Mouse (Mus musculus) forebrain, embryonic 12.5 days (tissue): ENCODE measurements around the gene Sgta. TPM values are rescaled to one million over a fixed set of nuclear protein-coding genes. Genes with fewer than 3 reads are reported as not detected.
A peak's percentile ranks its signal among the peaks of the same experiment; 100 is the strongest.

Source experiments
- ATAC-seq: fragments of 200-750 bp; cut with Nextera tagmentation; 2 replicates; pipeline ENCODE4 v1.8.0; 2017; ENCODE audit warnings: moderate TSS enrichment; ENCODE audit not compliant: low FRiP score
- H3K27ac ChIP-seq: fragments of 300-500 bp; sonication (generic); 2 replicates; pipeline ENCODE4 v1.5.1; 2016; ENCODE audit warnings: mild to moderate bottlenecking
- H3K27me3 ChIP-seq: fragments of 300-500 bp; sonication (generic); 2 replicates; pipeline ENCODE4 v1.6.1; 2016; ENCODE audit warnings: mild to moderate bottlenecking
- H3K36me3 ChIP-seq: fragments of 300-500 bp; sonication (generic); replicated peaks from 2 replicates; pipeline ENCODE4 v1.6.1; 2016; ENCODE audit warnings: mild to moderate bottlenecking
- H3K4me1 ChIP-seq: fragments of 300-500 bp; sonication (generic); 2 replicates; pipeline ENCODE4 v1.6.1; 2016
- H3K4me2 ChIP-seq: fragments of 300-500 bp; sonication (generic); 2 replicates; pipeline ENCODE4 v1.6.1; 2016; ENCODE audit warnings: mild to moderate bottlenecking, moderate library complexity
- H3K4me3 ChIP-seq: fragments of 300-500 bp; sonication (generic); replicated peaks from 2 replicates; pipeline ENCODE4 v1.5.1; 2016; ENCODE audit warnings: mild to moderate bottlenecking
- H3K9ac ChIP-seq: fragments of 300-500 bp; sonication (generic); 2 replicates; pipeline ENCODE4 v1.6.1; 2016; ENCODE audit warnings: mild to moderate bottlenecking
- H3K9me3 ChIP-seq: fragments of 300-500 bp; sonication (generic); 2 replicates; pipeline ENCODE4 v1.6.1; 2016
- WGBS: fragments of 180-500 bp; shearing (Covaris S2); methylation state at CpG from one replicate; pipeline ENCODE4 v1.1.7; 2016; 5-methylcytosine and 5-hydroxymethylcytosine counted together
- polyA plus RNA-seq: library from polyadenylated mRNA; unstranded; fragments of >200 nt; fragmentation: Nextera tagmentation; extraction: Ambion mirVana; gene quantifications from 2 replicates; pipeline ENCODE4 v1.2.1, GENCODE M21; 2016

Gene Sgta
- polyA plus RNA-seq, 1 experiment from 2014 or later, result 262 TPM

GRCm38 (mm10) chr10:81010851-81011250, 49.1 kb downstream of the Sgta start:
- Histone ChIP-seq H3K9ac (0 out of 2 replicates have a peak overlapping the region, but pooled peaks have one; percentile 9), H3K27me3 (no peaks in the 10 kb centered on the region), H3K27ac (no peak overlapping the region), H3K4me1 (peaks cover 7% of the 10 kb centered on the region), H3K4me3 (no peak overlapping the region), H3K36me3 (no peaks in the 10 kb centered on the region), H3K9me3 (no peaks in the 10 kb centered on the region), H3K4me2 (no peak overlapping the region)
- no peak for ATAC-seq
- WGBS, result 74% methylated on average over 6 of the region's 6 CpGs

DNA sequence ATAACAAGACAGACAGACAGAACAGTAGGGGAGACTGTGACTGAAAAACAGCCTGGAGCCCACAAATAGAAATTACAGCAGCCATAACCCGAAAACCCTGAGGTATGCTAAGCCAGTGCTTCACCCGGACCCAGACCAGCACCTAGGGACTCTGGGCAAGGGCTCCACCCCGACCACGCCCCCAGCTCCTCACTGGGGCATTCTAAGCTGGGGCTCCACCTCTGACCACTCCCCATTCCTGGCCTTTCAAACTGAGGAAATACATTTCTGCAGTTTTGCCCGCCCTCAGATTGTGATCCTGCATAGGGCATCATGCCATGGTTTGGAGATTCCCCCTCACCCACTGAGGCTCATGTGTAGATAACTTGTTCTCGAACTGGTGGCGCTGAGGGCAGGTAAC, 52.7 kb downstream of the Sgta start:
- Histone ChIP-seq H3K36me3 (no peaks in the 10 kb centered on the region), H3K4me2 (no peak overlapping the region), H3K9me3 (no peaks in the 10 kb centered on the region), H3K9ac (no peak overlapping the region), H3K27ac (no peak overlapping the region), H3K27me3 (no peaks in the 10 kb centered on the region), H3K4me1 (0 out of 2 replicates have a peak, but pooled peaks cover 2% of the 10 kb centered on the region), H3K4me3 (no peak overlapping the region)
- no peak for ATAC-seq
- 44% methylated on average over 7 of the region's 7 CpGs for WGBS

GRCm38 (mm10) chr10:81006005-81006677, 53.8 kb downstream of the Sgta start:
- no peaks in the 10 kb centered on the region for H3K9me3 ChIP-seq
- peaks cover 9% of the 10 kb centered on the region for H3K4me1 ChIP-seq
- H3K4me2 ChIP-seq, result no peak overlapping the region
- H3K36me3 ChIP-seq, result no peaks in the 10 kb centered on the region
- ATAC-seq, result no peak
- no peak overlapping the region for H3K9ac ChIP-seq
- H3K27me3 ChIP-seq, result no peaks in the 10 kb centered on the region
- WGBS, result 90% methylated on average over 7 of the region's 7 CpGs
- H3K27ac ChIP-seq, result no peak overlapping the region
- no peak overlapping the region for H3K4me3 ChIP-seq

GRCm38 (mm10) chr10:81001161-81001560, 58.8 kb downstream of the Sgta start:
- WGBS, result 42% methylated on average over 10 of the region's 10 CpGs
- Histone ChIP-seq H3K36me3 (no peaks in the 10 kb centered on the region), H3K27me3 (peaks cover 18% of the 10 kb centered on the region; the same call in 1 of the 2 replicates), H3K9me3 (no peaks in the 10 kb centered on the region), H3K27ac (no peak overlapping the region), H3K4me1 (peaks cover 36% of the 10 kb centered on the region), H3K4me2 (no peak overlapping the region), H3K4me3 (no peak overlapping the region), H3K9ac (0 out of 2 replicates have a peak overlapping the region, but pooled peaks have one; percentile 14)
- ATAC-seq, result 0 out of 2 replicates have a peak, but pooled peaks have one; percentile 16

DNA sequence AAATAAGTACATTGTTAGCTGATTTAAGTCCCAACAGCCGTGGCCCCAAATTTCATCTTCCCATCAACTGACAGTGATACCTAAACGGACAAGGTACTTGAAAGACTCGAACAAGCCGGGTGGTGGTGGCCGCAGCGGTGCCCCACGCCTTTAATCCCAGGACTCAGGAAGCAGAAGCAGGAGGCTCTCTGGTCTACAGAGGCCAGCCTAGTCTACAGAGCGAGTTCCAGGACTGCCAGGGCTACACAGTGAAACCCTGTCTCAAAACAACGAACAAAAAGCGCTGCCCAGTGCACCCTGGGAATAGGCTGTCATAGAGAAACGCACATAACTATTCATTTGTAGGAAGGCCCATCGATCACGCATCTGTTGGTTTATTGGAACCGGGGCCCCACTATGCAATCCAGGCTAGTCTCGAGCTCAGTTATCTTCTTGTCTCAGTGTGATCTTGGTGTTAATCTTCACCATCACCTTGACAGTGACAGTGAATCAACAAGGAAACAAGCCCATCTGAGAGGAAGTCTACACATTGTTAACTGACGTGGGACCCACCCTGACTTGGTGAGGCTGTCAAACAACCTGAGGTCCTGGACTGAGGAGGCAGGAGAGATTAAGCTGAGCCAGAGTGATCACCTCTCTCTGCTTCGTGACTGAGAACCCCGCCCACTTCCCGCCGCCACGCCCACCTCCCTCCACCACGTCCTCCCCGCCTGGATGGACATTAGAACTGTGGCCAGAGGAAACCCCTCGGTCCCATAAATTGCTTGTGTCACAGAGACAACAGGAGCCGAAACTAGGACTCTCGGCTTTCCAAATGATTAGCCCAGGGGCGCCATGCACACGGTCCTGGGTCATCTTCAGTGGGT, 59.6 kb downstream of the Sgta start:
- no peak overlapping the region for H3K4me3 ChIP-seq
- ATAC-seq, result no peak; the same call in 1 of the 2 replicates

GRCm38 (mm10) chr10:80999362-81000196, 60.4 kb downstream of the Sgta start:
- 35% methylated on average over 37 of the region's 37 CpGs for WGBS
- Histone ChIP-seq H3K9ac (no peak overlapping the region), H3K4me2 (peak overlapping the region; percentile 32; the same call in 1 of the 2 replicates), H3K4me3 (no peak overlapping the region), H3K36me3 (no peaks in the 10 kb centered on the region), H3K27ac (no peak overlapping the region), H3K4me1 (peaks cover 38% of the 10 kb centered on the region), H3K27me3 (peaks cover 26% of the 10 kb centered on the region; the same call in 1 of the 2 replicates), H3K9me3 (no peaks in the 10 kb centered on the region)
- peak; percentile 70 for ATAC-seq

More for the DNA sequence above, 59.6 kb downstream of the Sgta start:
- H3K4me1 ChIP-seq, result peaks cover 36% of the 10 kb centered on the region
- H3K9ac ChIP-seq, result 0 out of 2 replicates have a peak overlapping the region, but pooled peaks have one; percentile 14
- 52% methylated on average over 28 of the region's 28 CpGs for WGBS
- H3K4me2 ChIP-seq, result no peak overlapping the region
- H3K27me3 ChIP-seq, result peaks cover 19% of the 10 kb centered on the region; the same call in 1 of the 2 replicates
- no peaks in the 10 kb centered on the region for H3K9me3 ChIP-seq
- H3K27ac ChIP-seq, result no peak overlapping the region
- H3K36me3 ChIP-seq, result no peaks in the 10 kb centered on the region

- H3K9ac ChIP-seq, result no peak overlapping the region
- no peaks in the 10 kb centered on the region for H3K36me3 ChIP-seq
- no peak overlapping the region for H3K4me2 ChIP-seq
- no peak overlapping the region for H3K4me3 ChIP-seq
- H3K27me3 ChIP-seq, result peaks cover 32% of the 10 kb centered on the region
- H3K27ac ChIP-seq, result no peak overlapping the region
- peaks cover 38% of the 10 kb centered on the region for H3K4me1 ChIP-seq
- 22% methylated on average over 12 of the region's 12 CpGs for WGBS
- no peaks in the 10 kb centered on the region for H3K9me3 ChIP-seq
- ATAC-seq, result peak; percentile 28; the same call in 1 of the 2 replicates
Observed at GRCm38 (mm10) chr10:80998778-80999177, 61.2 kb downstream of the Sgta start.

- whole genome bisulfite sequencing, result 39% methylated on average over 14 of the region's 14 CpGs
- no peak for ATAC-seq
Observed at GRCm38 (mm10) chr10:80998021-80998420, 62.0 kb downstream of the Sgta start.

DNA sequence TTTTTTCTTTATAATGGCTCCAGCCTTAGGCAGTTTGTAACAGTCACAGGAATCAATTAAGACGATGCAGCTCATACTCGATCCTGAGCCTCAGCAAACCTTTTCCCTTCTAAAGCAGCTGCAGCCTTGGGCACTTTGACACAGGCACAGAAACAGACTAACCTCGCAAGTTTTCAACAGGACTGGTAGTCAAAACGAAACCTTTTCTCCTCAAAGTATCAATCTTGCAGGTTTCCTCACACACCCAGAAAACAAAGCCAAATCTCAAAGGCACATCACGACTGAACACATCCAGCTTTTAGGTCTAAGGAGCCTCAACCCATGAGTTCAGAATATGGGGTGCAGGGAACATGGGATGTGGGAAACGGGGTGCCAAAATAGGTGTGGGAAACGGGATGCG, 62.6 kb downstream of the Sgta start:
- ATAC-seq, result no peak
- Histone ChIP-seq H3K4me3 (no peak overlapping the region), H3K4me2 (no peak overlapping the region), H3K9ac (no peak overlapping the region), H3K27ac (no peak overlapping the region), H3K4me1 (peaks cover 37% of the 10 kb centered on the region), H3K27me3 (peaks cover 42% of the 10 kb centered on the region), H3K36me3 (no peaks in the 10 kb centered on the region), H3K9me3 (no peaks in the 10 kb centered on the region)
- WGBS, result 85% methylated on average over 8 of the region's 8 CpGs

More at GRCm38 (mm10) chr10:80998021-80998420, 62.0 kb downstream of the Sgta start:
- peak overlapping the region; percentile 30; the same call in 1 of the 2 replicates for H3K9ac ChIP-seq
- no peaks in the 10 kb centered on the region for H3K36me3 ChIP-seq
- peaks cover 36% of the 10 kb centered on the region for H3K27me3 ChIP-seq
- H3K4me2 ChIP-seq, result no peak overlapping the region
- H3K9me3 ChIP-seq, result no peaks in the 10 kb centered on the region
- H3K27ac ChIP-seq, result no peak overlapping the region
- H3K4me1 ChIP-seq, result peaks cover 38% of the 10 kb centered on the region
- H3K4me3 ChIP-seq, result no peak overlapping the region

DNA sequence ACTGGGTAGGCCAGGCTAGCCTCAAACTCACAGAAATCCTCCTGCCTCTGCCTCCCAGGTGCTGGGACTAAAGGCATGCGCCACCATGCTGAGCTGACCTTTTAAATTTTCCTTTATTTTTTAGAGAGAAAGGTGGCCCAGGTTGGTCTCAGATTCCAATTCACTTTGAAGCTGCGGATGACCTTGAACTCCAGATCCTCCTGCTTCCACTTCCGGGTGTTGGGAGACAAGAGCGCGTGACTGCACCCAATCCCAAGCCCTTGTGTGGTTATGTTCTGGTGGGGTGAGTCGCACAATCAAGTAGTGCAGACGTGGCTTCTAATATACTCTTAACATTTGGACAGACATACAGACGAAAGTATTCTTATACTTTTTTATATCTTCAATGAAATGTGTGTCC, 63.5 kb downstream of the Sgta start:
- 93% methylated on average over 8 of the region's 8 CpGs for WGBS
- no peaks in the 10 kb centered on the region for H3K36me3 ChIP-seq
- no peak overlapping the region for H3K9ac ChIP-seq
- H3K27ac ChIP-seq, result no peak overlapping the region
- no peaks in the 10 kb centered on the region for H3K9me3 ChIP-seq
- H3K4me1 ChIP-seq, result peaks cover 33% of the 10 kb centered on the region
- ATAC-seq, result no peak
- H3K4me3 ChIP-seq, result no peak overlapping the region
- H3K27me3 ChIP-seq, result peaks cover 42% of the 10 kb centered on the region
- no peak overlapping the region for H3K4me2 ChIP-seq

DNA sequence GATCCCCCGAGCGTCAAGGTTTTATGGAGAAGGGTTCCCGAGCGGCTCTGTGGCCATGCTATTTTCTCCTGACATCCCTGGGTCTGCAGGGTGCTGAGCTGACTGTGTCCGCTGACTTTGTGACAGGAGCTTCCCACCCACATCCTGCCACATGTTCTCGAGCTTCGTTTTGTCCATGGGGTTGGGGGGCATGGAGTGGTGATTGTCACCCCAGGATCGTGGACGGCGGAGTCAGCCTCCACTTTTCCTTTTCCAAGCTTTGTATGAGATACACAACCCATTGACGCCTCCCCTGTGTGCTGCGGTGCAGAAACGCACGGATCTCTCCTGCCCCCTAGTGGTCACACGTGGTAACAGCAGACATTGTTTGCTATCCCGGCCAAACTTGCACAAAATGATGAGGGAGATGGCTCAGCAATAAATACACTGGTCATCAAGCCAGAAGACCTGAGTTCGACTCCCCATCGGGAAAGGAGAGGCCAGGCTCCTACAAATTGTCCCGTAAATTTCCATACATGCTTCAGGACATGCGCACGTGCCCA, 64.8 kb downstream of the Sgta start:
- WGBS, result 13% methylated on average over 21 of the region's 21 CpGs
- no peaks in the 10 kb centered on the region for H3K9me3 ChIP-seq
- H3K9ac ChIP-seq, result no peak overlapping the region
- no peak overlapping the region for H3K4me3 ChIP-seq
- ATAC-seq, result peak; percentile 22; the same call in 1 of the 2 replicates
- no peaks in the 10 kb centered on the region for H3K36me3 ChIP-seq
- H3K27me3 ChIP-seq, result peaks cover 37% of the 10 kb centered on the region
- H3K27ac ChIP-seq, result no peak overlapping the region
- peaks cover 21% of the 10 kb centered on the region for H3K4me1 ChIP-seq
- no peak overlapping the region for H3K4me2 ChIP-seq
